Mouse (Mus musculus): Measurements from ENCODE around the gene Ndufv1. TPM values are rescaled to one million over a fixed set of nuclear protein-coding genes. Genes with fewer than 3 reads are reported as not detected.
A peak's percentile ranks its signal among the peaks of the same experiment; 100 is the strongest.

Gene Ndufv1
- polyA plus RNA-seq, 1 experiment from 2014 or later: 255 TPM

GRCm38 (mm10) chr19:3996106-3996505 lies 16.5 kb downstream of the Ndufv1 start:
- peaks cover 11% of the 10 kb centered on the region; the same call in 1 of the 2 replicates for H3K4me1 ChIP-seq (replicated peaks; ENCODE audit: control insufficient read depth, insufficient read depth, low read length)
- ATAC-seq: no peak
- H3K9ac ChIP-seq (ENCODE audit: low read depth, low read length): no peak overlapping the region
- no peak overlapping the region for H3K4me3 ChIP-seq (ENCODE audit: low read depth, low read length)
- H3K4me2 ChIP-seq (replicated peaks; ENCODE audit: low read depth): no peak overlapping the region
- WGBS: 71% methylated on average over 7 of the region's 7 CpGs
- no peaks in the 10 kb centered on the region for H3K9me3 ChIP-seq (ENCODE audit: control insufficient read depth)
- H3K36me3 ChIP-seq (ENCODE audit: control insufficient read depth, insufficient read depth): no peaks in the 10 kb centered on the region
- H3K27ac ChIP-seq (ENCODE audit: low read depth, low read length): no peak overlapping the region
- no peaks in the 10 kb centered on the region for H3K27me3 ChIP-seq (replicated peaks; ENCODE audit: control insufficient read depth, insufficient read depth, low read length)
- TF ChIP-seq CTCF (IDR thresholded peaks at IDR 0.05; ENCODE audit: low read depth): no peak

GRCm38 (mm10) chr19:3995505-3995904 lies 17.1 kb downstream of the Ndufv1 start:
- TF ChIP-seq CTCF (IDR thresholded peaks at IDR 0.05; ENCODE audit: low read depth): no peak
- no peak overlapping the region for H3K27ac ChIP-seq (ENCODE audit: low read depth, low read length)
- 77% methylated on average over 3 of the region's 3 CpGs for WGBS

GRCm38 (mm10) chr19:3994932-3995331 lies 17.7 kb downstream of the Ndufv1 start:
- H3K4me3 ChIP-seq (ENCODE audit: low read depth, low read length): no peak overlapping the region
- peaks cover 11% of the 10 kb centered on the region; the same call in 1 of the 2 replicates for H3K4me1 ChIP-seq (replicated peaks; ENCODE audit: control insufficient read depth, insufficient read depth, low read length)
- H3K36me3 ChIP-seq (ENCODE audit: control insufficient read depth, insufficient read depth): no peaks in the 10 kb centered on the region
- TF ChIP-seq CTCF (IDR thresholded peaks at IDR 0.05; ENCODE audit: low read depth): no peak
- H3K27me3 ChIP-seq (replicated peaks; ENCODE audit: control insufficient read depth, insufficient read depth, low read length): no peaks in the 10 kb centered on the region
- no peak overlapping the region for H3K27ac ChIP-seq (ENCODE audit: low read depth, low read length)
- H3K9me3 ChIP-seq (ENCODE audit: control insufficient read depth): no peaks in the 10 kb centered on the region
- H3K9ac ChIP-seq (ENCODE audit: low read depth, low read length): no peak overlapping the region
- no peak for ATAC-seq
- H3K4me2 ChIP-seq (replicated peaks; ENCODE audit: low read depth): no peak overlapping the region
- WGBS: 61% methylated on average over 6 of the region's 6 CpGs

More at GRCm38 (mm10) chr19:3995505-3995904, 17.1 kb downstream of the Ndufv1 start:
- H3K9ac ChIP-seq (ENCODE audit: low read depth, low read length): no peak overlapping the region
- no peaks in the 10 kb centered on the region for H3K36me3 ChIP-seq (ENCODE audit: control insufficient read depth, insufficient read depth)
- H3K4me3 ChIP-seq (ENCODE audit: low read depth, low read length): no peak overlapping the region
- H3K9me3 ChIP-seq (ENCODE audit: control insufficient read depth): no peaks in the 10 kb centered on the region
- peaks cover 11% of the 10 kb centered on the region; the same call in 1 of the 2 replicates for H3K4me1 ChIP-seq (replicated peaks; ENCODE audit: control insufficient read depth, insufficient read depth, low read length)
- ATAC-seq: no peak
- no peaks in the 10 kb centered on the region for H3K27me3 ChIP-seq (replicated peaks; ENCODE audit: control insufficient read depth, insufficient read depth, low read length)
- H3K4me2 ChIP-seq (replicated peaks; ENCODE audit: low read depth): no peak overlapping the region

GRCm38 (mm10) chr19:3992416-3992815 lies 20.2 kb downstream of the Ndufv1 start, which contains the start of gene Tbx10:
Tbx10 (plus strand) TSS chr19:3992752.
- 73% methylated on average over 5 of the region's 5 CpGs for WGBS

GRCm38 (mm10) chr19:3991966-3992365 lies 20.6 kb downstream of the Ndufv1 start:
- H3K4me1 ChIP-seq (replicated peaks; ENCODE audit: control insufficient read depth, insufficient read depth, low read length): peaks cover 8% of the 10 kb centered on the region; the same call in 1 of the 2 replicates
- TF ChIP-seq CTCF (IDR thresholded peaks at IDR 0.05; ENCODE audit: low read depth): no peak
- no peak overlapping the region for H3K9ac ChIP-seq (ENCODE audit: low read depth, low read length)
- H3K27me3 ChIP-seq (replicated peaks; ENCODE audit: control insufficient read depth, insufficient read depth, low read length): no peaks in the 10 kb centered on the region
- H3K27ac ChIP-seq (ENCODE audit: low read depth, low read length): no peak overlapping the region
- H3K4me2 ChIP-seq (replicated peaks; ENCODE audit: low read depth): no peak overlapping the region
- H3K36me3 ChIP-seq (ENCODE audit: control insufficient read depth, insufficient read depth): no peaks in the 10 kb centered on the region
- WGBS: 85% methylated on average over 3 of the region's 3 CpGs
- H3K9me3 ChIP-seq (ENCODE audit: control insufficient read depth): no peaks in the 10 kb centered on the region
- ATAC-seq: no peak
- H3K4me3 ChIP-seq (ENCODE audit: low read depth, low read length): no peak overlapping the region

More at GRCm38 (mm10) chr19:3992416-3992815, 20.2 kb downstream of the Ndufv1 start, which contains the start of gene Tbx10:
- H3K27me3 ChIP-seq (replicated peaks; ENCODE audit: control insufficient read depth, insufficient read depth, low read length): no peaks in the 10 kb centered on the region
- H3K4me2 ChIP-seq (replicated peaks; ENCODE audit: low read depth): 0 out of 2 replicates have a peak within 1 kb of the TSS, but pooled peaks have one; percentile 6
- peak; percentile 19; the same call in 1 of the 2 replicates for TF ChIP-seq CTCF (IDR thresholded peaks at IDR 0.05; ENCODE audit: low read depth)
- no peaks in the 10 kb centered on the region for H3K9me3 ChIP-seq (ENCODE audit: control insufficient read depth)
- H3K36me3 ChIP-seq (ENCODE audit: control insufficient read depth, insufficient read depth): no peaks in the 10 kb centered on the region
- no peak within 1 kb of the TSS for H3K9ac ChIP-seq (ENCODE audit: low read depth, low read length)
- H3K4me3 ChIP-seq (ENCODE audit: low read depth, low read length): no peak within 1 kb of the TSS
- no peak for ATAC-seq
- H3K4me1 ChIP-seq (replicated peaks; ENCODE audit: control insufficient read depth, insufficient read depth, low read length): peaks cover 8% of the 10 kb centered on the region; the same call in 1 of the 2 replicates
- no peak within 1 kb of the TSS for H3K27ac ChIP-seq (ENCODE audit: low read depth, low read length)

GRCm38 (mm10) chr19:3991562-3991961 lies 21.0 kb downstream of the Ndufv1 start:
- no peak for ATAC-seq
- WGBS: 100% methylated on average over 3 of the region's 3 CpGs

More at GRCm38 (mm10) chr19:3991562-3991961, 21.0 kb downstream of the Ndufv1 start:
- Histone ChIP-seq H3K4me2 (replicated peaks; ENCODE audit: low read depth) (no peak overlapping the region), H3K36me3 (ENCODE audit: control insufficient read depth, insufficient read depth) (no peaks in the 10 kb centered on the region), H3K9me3 (ENCODE audit: control insufficient read depth) (no peaks in the 10 kb centered on the region), H3K27ac (ENCODE audit: low read depth, low read length) (no peak overlapping the region), H3K27me3 (replicated peaks; ENCODE audit: control insufficient read depth, insufficient read depth, low read length) (no peaks in the 10 kb centered on the region), H3K4me1 (replicated peaks; ENCODE audit: control insufficient read depth, insufficient read depth, low read length) (peaks cover 11% of the 10 kb centered on the region; the same call in 1 of the 2 replicates), H3K9ac (ENCODE audit: low read depth, low read length) (no peak overlapping the region), H3K4me3 (ENCODE audit: low read depth, low read length) (no peak overlapping the region)
- no peak for TF ChIP-seq CTCF (IDR thresholded peaks at IDR 0.05; ENCODE audit: low read depth)
